Mouse (Mus musculus) G1E (cell line): ENCODE measurements around the gene Ergic2.

ENCODE experiments used
- CTCF ChIP-seq: IDR thresholded peaks from 2 replicates; pipeline ENCODE4 v1.5.1; 2012; ENCODE audit warnings: low read depth, low read length, inconsistent platforms, mixed read lengths
- GATA1 ChIP-seq: IDR thresholded peaks from 2 replicates; pipeline ENCODE4 v1.6.1; 2012; ENCODE audit warnings: borderline replicate concordance, low read length, inconsistent platforms, mixed read lengths
- TAL1 ChIP-seq: conservative IDR thresholded peaks from 2 replicates; pipeline ENCODE4 v1.6.1; 2012; ENCODE audit warnings: low read depth, low read length, inconsistent platforms, mixed read lengths

- TF ChIP-seq CTCF (no peak), GATA1 (no peak), TAL1 (no peak)
Measured at GRCm38 (mm10) chr6:148234105-148234828, 22.1 kb upstream of the Ergic2 start.
